In the genomic region with DNA sequence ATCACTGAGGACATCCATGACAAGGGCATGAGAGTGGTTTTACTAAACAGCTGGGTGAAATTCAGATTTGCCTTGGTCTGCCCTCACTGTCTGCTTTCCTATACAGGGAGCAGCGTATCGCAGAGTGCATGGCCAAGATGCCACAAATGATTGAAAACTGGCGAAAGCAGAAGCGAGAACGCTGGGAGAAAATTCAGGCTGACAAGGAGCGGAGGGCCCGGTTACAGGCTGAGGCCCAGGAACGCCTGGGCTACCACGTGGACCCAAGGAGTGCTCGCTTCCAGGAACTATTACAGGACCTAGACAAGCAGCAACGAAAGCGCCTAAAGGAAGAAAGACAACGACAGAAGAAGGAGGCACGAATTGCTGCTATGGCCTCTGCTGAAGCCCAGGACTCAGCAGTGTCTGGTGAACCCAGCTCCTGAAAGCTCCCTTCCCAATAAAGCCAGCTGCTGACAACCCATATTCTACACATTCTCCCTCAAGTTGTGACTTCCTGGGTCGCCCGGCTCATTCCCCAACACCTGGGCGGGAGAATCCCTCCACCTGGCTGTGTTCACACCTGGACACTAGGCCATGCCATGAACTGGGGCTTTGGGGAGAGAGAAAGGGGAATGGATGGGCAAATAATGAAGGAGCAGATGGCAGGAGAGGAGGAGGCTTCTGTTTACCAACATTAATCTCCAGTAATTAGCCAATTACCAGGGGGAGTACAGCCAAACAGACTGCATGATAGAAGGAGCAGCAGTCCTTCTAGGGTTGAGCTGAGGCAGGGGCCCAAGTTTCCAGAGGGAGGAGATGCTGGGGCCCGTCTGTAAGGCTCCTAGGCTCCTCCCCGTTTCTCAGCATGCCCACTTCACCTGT, we compare ENCODE assay signal across 8 mouse cellular contexts. TPM values are rescaled to one million over a fixed set of nuclear protein-coding genes. Genes with fewer than 3 reads are reported as not detected.
DNase-seq lines count a peak whose midpoint lies in the region; ATAC-seq and TF ChIP-seq lines count a peak whose summit lies in the region.
"Had no signal": no experiment of that assay in that cellular context is flagged by ENCODE, and none has a peak within 500 bp of the region (broad histone marks: within the 10 kb centered on the region; RNA-seq: fewer than 3 reads in every experiment).

No protein-coding gene starts in this region.

- no peak overlapping the region for H3K4me3 ChIP-seq in kidney, embryonic 14.5 days (ENCODE audit: low read length)
- no peak overlapping the region for H3K4me3 ChIP-seq in kidney, adult 2 months (ENCODE audit: insufficient read depth, low read depth, low read length)
- H3K4me3 ChIP-seq in cortical plate, adult 2 months (ENCODE audit: insufficient read depth, low read length) = no peak overlapping the region
- H3K4me3 ChIP-seq in hindbrain, embryonic 12.5 days = no peak overlapping the region
- no peak overlapping the region for H3K4me3 ChIP-seq in midbrain, embryonic 13.5 days (replicated peaks)
- H3K4me3 ChIP-seq: neural tube, embryonic 12.5 days had no signal

- H3K36me3 ChIP-seq in kidney, embryonic 14.5 days (ENCODE audit: control insufficient read depth, insufficient read depth, low read length) = peaks cover 54% of the 10 kb centered on the region
- H3K36me3 ChIP-seq in kidney, adult 2 months (ENCODE audit: control insufficient read depth, insufficient read depth, low read length) = peaks cover 2% of the 10 kb centered on the region
- peaks cover 52% of the 10 kb centered on the region for H3K36me3 ChIP-seq in hindbrain, embryonic 12.5 days
- H3K36me3 ChIP-seq in midbrain, embryonic 13.5 days = peaks cover 55% of the 10 kb centered on the region

- no peak for DNase-seq in kidney, adult 2 months
- no peak for DNase-seq in gastrocnemius, adult 18-20 months (ENCODE audit: low spot score)
- no peak for DNase-seq in ovary, postnatal 14 days (ENCODE audit: low spot score)

- no peak for TF ChIP-seq CTCF in kidney, adult 2 months (conservative IDR thresholded peaks at IDR 0.05; ENCODE audit: insufficient read depth, insufficient read length, low read depth, low read length)
- TF ChIP-seq CTCF in cortical plate, adult 2 months (IDR thresholded peaks at IDR 0.05; ENCODE audit: extremely low read depth, insufficient read depth, low read length) = no peak

- no peaks in the 10 kb centered on the region for H3K27me3 ChIP-seq in kidney, embryonic 14.5 days (ENCODE audit: control insufficient read depth, insufficient read depth, low read length)
- H3K27me3 ChIP-seq in kidney, adult 2 months (replicated peaks; ENCODE audit: control insufficient read depth, insufficient read depth, low read length) = no peaks in the 10 kb centered on the region
- H3K27me3 ChIP-seq in hindbrain, embryonic 12.5 days = no peaks in the 10 kb centered on the region
- no peaks in the 10 kb centered on the region for H3K27me3 ChIP-seq in midbrain, embryonic 13.5 days
- H3K27me3 ChIP-seq: neural tube, embryonic 12.5 days had no signal

- no peak overlapping the region for H3K4me2 ChIP-seq in kidney, embryonic 14.5 days (replicated peaks; ENCODE audit: low read depth, low read length)
- no peak overlapping the region for H3K4me2 ChIP-seq in hindbrain, embryonic 12.5 days (replicated peaks)
- H3K4me2 ChIP-seq in midbrain, embryonic 13.5 days (replicated peaks) = no peak overlapping the region

- H3K9ac ChIP-seq in kidney, embryonic 14.5 days (ENCODE audit: low read depth, low read length) = 0 out of 2 replicates have a peak overlapping the region, but pooled peaks have one; percentile 4
- no peak overlapping the region for H3K9ac ChIP-seq in hindbrain, embryonic 12.5 days
- no peak overlapping the region for H3K9ac ChIP-seq in midbrain, embryonic 13.5 days (replicated peaks)
- H3K9ac ChIP-seq: neural tube, embryonic 12.5 days had no signal

- no peak for ATAC-seq in kidney, embryonic 14.5 days (ENCODE audit: low FRiP score, low TSS enrichment)
- no peak for ATAC-seq in hindbrain, embryonic 12.5 days (ENCODE audit: low FRiP score)
- ATAC-seq in midbrain, embryonic 13.5 days = no peak

- TF ChIP-seq POLR2A in kidney, adult 2 months (IDR thresholded peaks at IDR 0.05; ENCODE audit: low read depth, low read length) = no peak
- TF ChIP-seq POLR2A in cortical plate, adult 2 months (IDR thresholded peaks at IDR 0.05; ENCODE audit: extremely low read depth, insufficient read depth, low read length) = 0 out of 2 replicates have a peak, but pooled peaks have one; percentile 26

- peaks cover 24% of the 10 kb centered on the region for H3K4me1 ChIP-seq in kidney, embryonic 14.5 days (ENCODE audit: control insufficient read depth, insufficient read depth, low read length)
- H3K4me1 ChIP-seq in kidney, adult 2 months (ENCODE audit: control insufficient read depth, insufficient read depth, low read length) = peaks cover 7% of the 10 kb centered on the region; the same call in 1 of the 2 replicates
- no peaks in the 10 kb centered on the region; the same call in 1 of the 2 replicates for H3K4me1 ChIP-seq in cortical plate, adult 2 months (ENCODE audit: control insufficient read depth, insufficient read depth, low read length)
- peaks cover 31% of the 10 kb centered on the region for H3K4me1 ChIP-seq in hindbrain, embryonic 12.5 days
- peaks cover 29% of the 10 kb centered on the region for H3K4me1 ChIP-seq in midbrain, embryonic 13.5 days (replicated peaks)

- 86% methylated on average over 19 of the region's 19 CpGs for WGBS in kidney, embryonic 14.5 days
- WGBS in kidney, adult 2 months = 86% methylated on average over 19 of the region's 19 CpGs
- WGBS in hindbrain, embryonic 12.5 days = 90% methylated on average over 19 of the region's 19 CpGs
- 86% methylated on average over 19 of the region's 19 CpGs for WGBS in midbrain, embryonic 13.5 days

- no peaks in the 10 kb centered on the region for H3K9me3 ChIP-seq in kidney, embryonic 14.5 days (ENCODE audit: control insufficient read depth, low read length)
- no peaks in the 10 kb centered on the region for H3K9me3 ChIP-seq in hindbrain, embryonic 12.5 days (replicated peaks)
- no peaks in the 10 kb centered on the region for H3K9me3 ChIP-seq in midbrain, embryonic 13.5 days
- H3K9me3 ChIP-seq: neural tube, embryonic 12.5 days had no signal

- H3K27ac ChIP-seq in kidney, embryonic 14.5 days (ENCODE audit: low read depth, low read length) = no peak overlapping the region
- no peak overlapping the region for H3K27ac ChIP-seq in kidney, adult 2 months (ENCODE audit: insufficient read depth, low read depth, low read length)
- H3K27ac ChIP-seq in cortical plate, adult 2 months (ENCODE audit: insufficient read depth, low read length) = no peak overlapping the region
- peak overlapping the region; percentile 14 for H3K27ac ChIP-seq in hindbrain, embryonic 12.5 days
- H3K27ac ChIP-seq in midbrain, embryonic 13.5 days = peak overlapping the region; percentile 44
- H3K27ac ChIP-seq: neural tube, embryonic 12.5 days had no signal

RNA-seq across cellular contexts. Expression of gene Gadd45gip1, which starts 2.9 kb away (rescaled TPM):
- polyA plus RNA-seq in kidney, embryonic 14.5 days (2014; fragmentation: Nextera tagmentation; extraction: Ambion mirVana) = 49.2 and 54.2 TPM in 2 replicates
- 24.2 and 41.0 TPM in 2 replicates for polyA plus RNA-seq in kidney, adult 2 months (2012; rRNA removed)
- 26.0 and 31.2 TPM in 2 replicates for polyA plus RNA-seq in cortical plate, adult 2 months (2012; rRNA removed)
- polyA plus RNA-seq in hindbrain, embryonic 12.5 days (2016; fragmentation: Nextera tagmentation; extraction: Ambion mirVana) = 35.7 and 38.6 TPM in 2 replicates
- 34.5 and 36.3 TPM in 2 replicates for polyA plus RNA-seq in midbrain, embryonic 13.5 days (2015; fragmentation: Nextera tagmentation; extraction: Ambion mirVana)
- total RNA-seq in gastrocnemius, adult 18-20 months (2021) = 10 to 100 TPM; 22.9 to 24.2 TPM

RNA-seq across cellular contexts. Expression of gene Rad23a, which starts 6.2 kb away (rescaled TPM):
- polyA plus RNA-seq in kidney, embryonic 14.5 days (2014; fragmentation: Nextera tagmentation; extraction: Ambion mirVana) = 124 and 125 TPM in 2 replicates
- 73.0 TPM in 2 replicates for polyA plus RNA-seq in kidney, adult 2 months (2012; rRNA removed)
- polyA plus RNA-seq in cortical plate, adult 2 months (2012; rRNA removed) = 84.7 and 85.9 TPM in 2 replicates
- 88.8 and 101 TPM in 2 replicates for polyA plus RNA-seq in hindbrain, embryonic 12.5 days (2016; fragmentation: Nextera tagmentation; extraction: Ambion mirVana)
- 84.8 and 88.8 TPM in 2 replicates for polyA plus RNA-seq in midbrain, embryonic 13.5 days (2015; fragmentation: Nextera tagmentation; extraction: Ambion mirVana)
- 100 to 1,000 TPM; 171 to 176 TPM for total RNA-seq in gastrocnemius, adult 18-20 months (2021)

RNA-seq across cellular contexts. Expression of gene Dand5, which starts 11.6 kb away (rescaled TPM):
- polyA plus RNA-seq in kidney, embryonic 14.5 days (2014; fragmentation: Nextera tagmentation; extraction: Ambion mirVana) = 5.9 and 6.0 TPM in 2 replicates
- polyA plus RNA-seq in kidney, adult 2 months (2012; rRNA removed) = 4.4 and 4.5 TPM in 2 replicates
- polyA plus RNA-seq in cortical plate, adult 2 months (2012; rRNA removed) = 14.9 and 16.0 TPM in 2 replicates
- polyA plus RNA-seq in hindbrain, embryonic 12.5 days (2016; fragmentation: Nextera tagmentation; extraction: Ambion mirVana) = 6.6 and 7.1 TPM in 2 replicates
- polyA plus RNA-seq in midbrain, embryonic 13.5 days (2015; fragmentation: Nextera tagmentation; extraction: Ambion mirVana) = 8.8 and 8.9 TPM in 2 replicates
- total RNA-seq in gastrocnemius, adult 18-20 months (2021) = 10 to 100 TPM; 12.8 to 12.9 TPM

RNA-seq across cellular contexts. Expression of gene Calr, which starts 12.5 kb away (rescaled TPM):
- polyA plus RNA-seq in kidney, embryonic 14.5 days (2014; fragmentation: Nextera tagmentation; extraction: Ambion mirVana) = 758 and 944 TPM in 2 replicates
- 316 and 337 TPM in 2 replicates for polyA plus RNA-seq in kidney, adult 2 months (2012; rRNA removed)
- 437 and 467 TPM in 2 replicates for polyA plus RNA-seq in cortical plate, adult 2 months (2012; rRNA removed)
- 792 and 820 TPM in 2 replicates for polyA plus RNA-seq in hindbrain, embryonic 12.5 days (2016; fragmentation: Nextera tagmentation; extraction: Ambion mirVana)
- polyA plus RNA-seq in midbrain, embryonic 13.5 days (2015; fragmentation: Nextera tagmentation; extraction: Ambion mirVana) = 599 and 642 TPM in 2 replicates
- total RNA-seq in gastrocnemius, adult 18-20 months (2021) = 100 to 1,000 TPM; 145 to 160 TPM

RNA-seq across cellular contexts. Expression of gene Farsa, which starts 22.6 kb away (rescaled TPM):
- 90.4 and 105 TPM in 2 replicates for polyA plus RNA-seq in kidney, embryonic 14.5 days (2014; fragmentation: Nextera tagmentation; extraction: Ambion mirVana)
- polyA plus RNA-seq in kidney, adult 2 months (2012; rRNA removed) = 37.5 and 37.6 TPM in 2 replicates
- polyA plus RNA-seq in cortical plate, adult 2 months (2012; rRNA removed) = 58.7 and 60.4 TPM in 2 replicates
- 92.2 and 98.9 TPM in 2 replicates for polyA plus RNA-seq in hindbrain, embryonic 12.5 days (2016; fragmentation: Nextera tagmentation; extraction: Ambion mirVana)
- 113 and 122 TPM in 2 replicates for polyA plus RNA-seq in midbrain, embryonic 13.5 days (2015; fragmentation: Nextera tagmentation; extraction: Ambion mirVana)
- 10 to 100 TPM; 22.8 to 25.2 TPM for total RNA-seq in gastrocnemius, adult 18-20 months (2021)

Comparison
In these comparisons a context has a peak if more than half of its experiments do, and no peak if none do; other contexts are left out.
1. H3K27ac ChIP-seq: peak in hindbrain, embryonic 12.5 days (single experiment) and midbrain, embryonic 13.5 days (single experiment); none in kidney, embryonic 14.5 days (single experiment), kidney, adult 2 months (single experiment) and cortical plate, adult 2 months (single experiment).